Mouse (Mus musculus): ENCODE measurements at regions not wholly inside any gene's neighbourhood (a gene's known extent, or its start where the extent isn't known, plus 50 kb on each side); places are given as distances from the start of the nearest gene placed in this dataset.

DNA sequence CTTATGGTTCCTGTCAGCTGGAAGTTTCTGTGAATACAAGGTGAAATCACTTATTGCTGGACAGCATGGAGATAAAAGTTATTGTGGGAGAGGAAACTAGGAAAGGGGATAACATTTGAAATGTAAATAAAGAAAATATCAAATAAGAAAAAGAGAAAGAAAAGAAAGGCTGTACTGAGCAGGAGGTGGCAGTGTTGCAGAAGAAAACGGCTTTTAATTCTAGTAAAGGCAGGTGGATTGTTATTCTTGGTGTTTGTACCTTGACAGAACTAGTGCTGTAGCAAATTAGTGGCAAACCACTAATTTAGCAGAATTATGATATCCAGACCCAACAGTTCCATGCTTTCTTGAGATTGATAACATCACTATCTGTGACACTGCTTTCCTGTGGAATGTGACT, 52.6 kb downstream of the Gm10358 start:
- ATAC-seq (replicated peaks), result no peak; the same call in 1 of the 2 replicates

DNA sequence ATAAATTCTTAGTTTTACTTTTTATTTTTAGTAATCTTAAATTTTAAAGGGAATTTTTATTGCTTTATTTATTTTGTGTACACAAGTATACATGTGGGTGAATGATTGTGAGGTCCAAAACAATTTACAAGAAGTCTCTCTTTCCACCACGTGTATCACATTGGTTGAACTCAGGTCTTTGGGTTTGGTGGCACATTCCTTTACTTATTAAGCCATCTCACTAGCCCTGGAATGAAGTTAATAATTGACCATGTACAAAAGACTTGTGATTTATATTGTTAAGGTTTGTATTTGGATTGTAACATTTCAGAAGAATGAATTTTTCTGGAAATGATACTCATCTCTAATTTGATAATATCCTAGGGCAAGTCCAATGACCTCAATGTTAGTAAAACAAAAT, 56.2 kb downstream of the Gm10358 start:
- Histone ChIP-seq H3K36me3 (replicated peaks) (no peaks in the 10 kb centered on the region), H3K4me2 (no peak overlapping the region), H3K9ac (no peak overlapping the region), H3K9me3 (no peaks in the 10 kb centered on the region), H3K27ac (no peak overlapping the region), H3K4me3 (no peak overlapping the region), H3K27me3 (replicated peaks) (no peaks in the 10 kb centered on the region), H3K4me1 (no peaks in the 10 kb centered on the region)
- 63% methylated on average over 1 of the region's 1 CpGs for WGBS
- no peak for ATAC-seq (replicated peaks)

More for the DNA sequence above, 52.6 kb downstream of the Gm10358 start:
- H3K4me3 ChIP-seq, result no peak overlapping the region
- H3K27me3 ChIP-seq (replicated peaks), result no peaks in the 10 kb centered on the region
- no peak overlapping the region for H3K27ac ChIP-seq
- 71% methylated on average over 1 of the region's 1 CpGs for WGBS
- no peaks in the 10 kb centered on the region for H3K4me1 ChIP-seq
- H3K4me2 ChIP-seq, result no peak overlapping the region
- no peak overlapping the region for H3K9ac ChIP-seq
- H3K9me3 ChIP-seq, result no peaks in the 10 kb centered on the region
- H3K36me3 ChIP-seq (replicated peaks), result no peaks in the 10 kb centered on the region

DNA sequence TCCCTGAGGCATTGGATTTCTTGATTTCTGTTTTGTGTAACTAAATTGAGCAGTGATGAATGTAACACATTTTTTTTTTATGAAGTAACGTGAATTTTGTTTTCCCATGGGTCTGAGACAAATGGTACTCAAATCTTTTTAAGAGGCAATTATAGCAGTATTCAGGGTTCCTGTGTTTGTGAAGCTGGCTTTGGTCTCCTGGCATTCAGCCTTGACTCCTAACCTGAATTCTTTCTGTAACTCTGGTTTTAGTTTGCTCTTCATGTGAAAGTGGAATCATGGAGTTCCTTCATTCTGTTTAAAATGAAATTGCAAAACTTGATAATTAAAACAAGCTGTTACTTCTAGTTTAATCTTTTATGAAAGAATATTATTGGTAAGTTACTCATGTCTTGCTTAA, 58.3 kb downstream of the Gm10358 start:
- Histone ChIP-seq H3K9ac (no peak overlapping the region), H3K4me2 (no peak overlapping the region), H3K27me3 (replicated peaks) (no peaks in the 10 kb centered on the region), H3K4me3 (no peak overlapping the region), H3K4me1 (no peaks in the 10 kb centered on the region), H3K27ac (no peak overlapping the region), H3K9me3 (no peaks in the 10 kb centered on the region), H3K36me3 (replicated peaks) (no peaks in the 10 kb centered on the region)
- WGBS, result 72% methylated on average over 1 of the region's 1 CpGs
- ATAC-seq (replicated peaks), result no peak

- H3K27me3 ChIP-seq (replicated peaks), result no peaks in the 10 kb centered on the region
- no peaks in the 10 kb centered on the region for H3K4me1 ChIP-seq
- 81% methylated on average over 1 of the region's 1 CpGs for WGBS
- no peaks in the 10 kb centered on the region for H3K9me3 ChIP-seq
- no peak overlapping the region for H3K4me2 ChIP-seq
- no peak overlapping the region for H3K27ac ChIP-seq
- no peak for ATAC-seq (replicated peaks)
- H3K36me3 ChIP-seq (replicated peaks), result no peaks in the 10 kb centered on the region
- H3K4me3 ChIP-seq, result no peak overlapping the region
- no peak overlapping the region for H3K9ac ChIP-seq
These were observed 85.8 kb downstream of the Gm10358 start for GRCm38 (mm10) chr8:75320614-75321013.

DNA sequence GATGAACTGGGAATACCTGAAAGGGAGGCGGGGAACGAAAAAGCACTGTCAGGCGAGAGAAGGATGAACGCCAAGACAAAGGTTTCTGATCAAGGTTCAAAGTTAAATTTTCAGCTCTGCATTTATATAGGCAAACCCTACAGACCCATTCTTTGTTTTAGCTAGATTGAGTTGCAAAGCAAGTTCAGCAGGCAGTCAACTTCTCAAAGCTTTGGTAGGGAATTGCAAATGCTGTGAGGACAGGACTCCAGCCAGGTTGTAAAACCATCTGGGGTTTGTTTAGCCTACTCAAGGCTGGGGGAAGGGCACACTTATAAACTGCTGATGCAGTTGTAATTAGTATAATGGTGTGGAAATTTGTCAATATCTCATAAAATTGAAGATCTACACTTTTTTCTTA, 87.9 kb downstream of the Gm10358 start:
- Histone ChIP-seq H3K27me3 (replicated peaks) (no peaks in the 10 kb centered on the region), H3K9me3 (no peaks in the 10 kb centered on the region), H3K36me3 (replicated peaks) (no peaks in the 10 kb centered on the region), H3K4me1 (no peaks in the 10 kb centered on the region), H3K9ac (no peak overlapping the region), H3K27ac (no peak overlapping the region), H3K4me2 (no peak overlapping the region), H3K4me3 (no peak overlapping the region)
- ATAC-seq (replicated peaks), result no peak
- 26% methylated on average over 4 of the region's 4 CpGs for WGBS

- H3K4me2 ChIP-seq, result no peak overlapping the region
- no peak overlapping the region for H3K27ac ChIP-seq
- H3K36me3 ChIP-seq (replicated peaks), result no peaks in the 10 kb centered on the region
- WGBS, result 3% methylated on average over 3 of the region's 3 CpGs
- peak; percentile 91 for ATAC-seq (replicated peaks)
- no peaks in the 10 kb centered on the region for H3K27me3 ChIP-seq (replicated peaks)
- H3K4me1 ChIP-seq, result no peaks in the 10 kb centered on the region
- no peak overlapping the region for H3K4me3 ChIP-seq
- H3K9me3 ChIP-seq, result no peaks in the 10 kb centered on the region
- H3K9ac ChIP-seq, result no peak overlapping the region
These were observed 90.5 kb downstream of the Gm10358 start for GRCm38 (mm10) chr8:75315886-75316285.

GRCm38 (mm10) chr8:75309463-75309862, 95.7 kb downstream of the Rasd2 start:
- no peaks in the 10 kb centered on the region for H3K4me1 ChIP-seq
- no peaks in the 10 kb centered on the region for H3K36me3 ChIP-seq (replicated peaks)
- no peak overlapping the region for H3K4me3 ChIP-seq
- no peak overlapping the region for H3K9ac ChIP-seq
- ATAC-seq (replicated peaks), result no peak
- H3K4me2 ChIP-seq, result no peak overlapping the region
- no peak overlapping the region for H3K27ac ChIP-seq
- no peaks in the 10 kb centered on the region for H3K27me3 ChIP-seq (replicated peaks)
- WGBS, result 82% methylated on average over 2 of the region's 2 CpGs
- H3K9me3 ChIP-seq, result no peaks in the 10 kb centered on the region

DNA sequence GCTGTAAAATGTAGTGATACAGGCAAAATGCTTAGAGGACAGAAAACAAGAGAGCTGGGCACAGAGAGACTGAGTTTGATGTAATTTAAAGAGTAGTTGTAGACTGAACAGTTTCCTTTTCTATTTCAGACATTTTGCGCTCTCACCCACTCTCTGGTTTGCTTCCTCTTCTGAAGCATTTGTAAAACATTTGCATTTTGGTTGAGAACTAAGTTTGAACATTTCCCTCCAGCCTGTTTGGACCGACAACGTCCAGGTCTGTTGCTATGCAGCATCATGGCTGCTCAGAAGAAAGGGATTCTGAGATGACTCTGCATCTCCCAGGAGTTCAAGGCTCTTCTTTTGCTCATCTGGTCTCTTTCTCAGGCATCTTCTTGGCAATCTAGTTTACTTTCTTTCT, 78.2 kb downstream of the Rasd2 start:
- no peak for ATAC-seq (replicated peaks)

GRCm38 (mm10) chr8:75289933-75290332, 76.2 kb downstream of the Rasd2 start:
- H3K9ac ChIP-seq, result no peak overlapping the region
- no peaks in the 10 kb centered on the region for H3K36me3 ChIP-seq (replicated peaks)
- no peak for ATAC-seq (replicated peaks)
- no peaks in the 10 kb centered on the region for H3K4me1 ChIP-seq
- 85% methylated on average over 8 of the region's 8 CpGs for WGBS
- H3K9me3 ChIP-seq, result no peaks in the 10 kb centered on the region
- H3K27ac ChIP-seq, result no peak overlapping the region
- H3K4me3 ChIP-seq, result no peak overlapping the region
- no peak overlapping the region for H3K4me2 ChIP-seq
- no peaks in the 10 kb centered on the region for H3K27me3 ChIP-seq (replicated peaks)

More for the DNA sequence above, 78.2 kb downstream of the Rasd2 start:
- Histone ChIP-seq H3K4me2 (no peak overlapping the region), H3K4me1 (no peaks in the 10 kb centered on the region), H3K4me3 (no peak overlapping the region), H3K27me3 (replicated peaks) (no peaks in the 10 kb centered on the region), H3K9ac (no peak overlapping the region), H3K9me3 (no peaks in the 10 kb centered on the region), H3K27ac (no peak overlapping the region), H3K36me3 (replicated peaks) (no peaks in the 10 kb centered on the region)
- 81% methylated on average over 3 of the region's 3 CpGs for WGBS
